Mouse (Mus musculus): Measurements from ENCODE around the gene Plcg1.

The Plcg1 gene

DNA sequence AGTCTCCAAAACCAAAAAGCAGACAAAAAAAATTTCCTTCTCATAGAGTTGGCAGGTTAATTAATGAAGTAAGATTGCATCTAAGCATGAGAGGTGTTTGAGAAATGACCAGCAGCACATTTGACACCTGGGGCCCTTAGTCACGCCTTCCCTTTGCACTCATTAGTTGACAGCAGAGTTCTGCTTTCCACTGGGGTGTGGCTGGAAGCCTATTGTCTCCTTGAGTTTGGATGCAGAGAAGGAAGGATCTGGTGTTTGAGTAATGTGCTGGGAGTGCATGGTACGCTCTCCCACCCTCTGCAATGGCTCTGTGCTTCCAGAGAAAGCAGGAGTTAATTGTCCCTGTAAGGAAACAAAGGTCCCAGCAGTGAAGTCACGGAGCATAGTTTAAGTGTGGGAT, 5.4 kb downstream of the Plcg1 start:
- no peak for DNase-seq

- no peak for DNase-seq
Measured at GRCm38 (mm10) chr2:160738354-160738753, 7.3 kb downstream of the Plcg1 start.

GRCm38 (mm10) chr2:160739647-160740356, 8.7 kb downstream of the Plcg1 start:
- no peak for DNase-seq

DNA sequence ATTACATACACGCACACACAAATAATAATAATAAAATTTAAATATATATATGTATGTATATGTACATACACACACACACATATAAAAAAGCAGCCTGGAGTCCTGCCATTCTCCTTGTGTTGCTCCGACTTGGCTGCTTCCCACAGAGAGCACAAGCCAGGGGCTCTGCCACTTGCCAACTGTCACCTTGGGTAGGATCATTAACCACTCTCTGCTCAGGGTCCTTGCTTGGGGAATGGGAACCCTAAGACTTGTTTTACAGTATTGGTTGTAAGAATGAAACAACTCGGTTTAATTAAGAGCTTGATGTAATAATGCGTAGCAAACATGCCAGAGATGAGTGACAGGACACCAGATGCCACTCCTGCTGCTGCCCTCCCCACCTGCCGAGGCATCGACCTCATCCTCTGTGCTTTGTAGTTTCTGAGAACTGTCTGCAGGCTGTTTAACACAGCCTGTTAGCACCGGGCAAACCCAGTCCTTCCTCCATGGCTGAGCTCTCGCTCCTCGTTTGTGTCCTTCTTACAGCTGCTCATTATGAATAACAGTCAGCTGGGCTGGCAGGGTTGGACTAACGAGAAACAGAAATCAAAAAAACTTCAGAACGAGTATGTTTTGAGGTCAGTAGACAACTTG, 9.5 kb downstream of the Plcg1 start:
- DNase-seq = peak; percentile 52

DNA sequence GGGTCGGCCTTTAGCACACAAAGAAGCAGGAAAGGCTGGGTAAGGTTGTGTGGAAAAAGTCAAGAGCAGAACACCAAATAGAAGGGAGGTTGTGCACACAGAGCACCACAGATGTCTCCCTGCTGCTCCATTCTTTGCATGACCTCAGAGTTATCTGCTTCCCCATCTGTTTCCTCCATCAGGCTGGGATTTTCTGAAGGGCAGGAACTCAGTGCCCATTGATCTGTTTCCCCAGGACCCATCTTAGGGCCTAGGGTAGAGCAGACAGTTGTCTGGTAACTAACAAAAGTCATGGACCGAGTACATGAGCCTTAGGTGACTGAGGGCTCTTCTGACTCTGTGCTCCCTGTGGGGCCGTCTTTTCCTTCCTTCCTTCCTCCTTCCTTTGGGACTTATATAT, 10.5 kb downstream of the Plcg1 start:
- no peak for DNase-seq

GRCm38 (mm10) chr2:160742161-160742609, 11.1 kb downstream of the Plcg1 start:
- no peak for DNase-seq

DNA sequence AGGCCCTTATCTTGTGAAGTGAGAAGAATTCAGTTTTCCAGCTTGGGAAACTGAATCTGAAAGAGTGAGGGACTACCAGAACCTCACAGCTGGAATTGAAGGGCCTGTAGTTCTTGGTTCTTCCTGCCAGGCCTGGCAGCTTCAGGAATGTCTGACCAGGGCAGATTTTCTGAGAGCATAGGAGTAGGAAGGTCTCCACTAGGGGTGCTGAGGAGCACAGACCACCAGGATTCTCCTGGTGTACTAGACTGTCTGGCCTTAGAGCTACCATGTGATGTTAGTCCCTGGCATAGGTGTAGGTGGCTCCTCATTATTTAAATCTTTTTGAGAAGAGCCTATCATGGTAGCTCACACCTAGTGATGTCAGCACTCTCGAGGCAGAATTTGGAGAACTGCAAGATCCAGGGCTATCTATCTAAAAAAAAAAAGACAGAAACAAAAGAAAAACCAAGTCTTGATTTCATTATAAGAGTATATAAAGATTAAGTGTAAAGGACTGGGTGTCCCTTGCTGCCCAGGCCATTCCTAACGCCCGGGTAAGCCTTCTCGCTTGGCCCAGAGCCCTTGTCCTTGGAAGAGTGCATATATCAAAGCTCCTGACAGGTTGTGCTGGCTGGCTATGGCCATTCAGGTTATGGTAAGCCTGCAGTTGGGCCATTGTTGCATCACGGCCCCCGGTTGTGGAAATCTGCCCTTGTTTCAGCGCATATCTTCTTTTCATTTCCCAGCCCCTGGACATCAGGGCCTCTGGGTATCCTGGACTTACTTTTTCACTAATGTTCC, 13.1 kb downstream of the Plcg1 start:
- DNase-seq = peak; percentile 52

DNA sequence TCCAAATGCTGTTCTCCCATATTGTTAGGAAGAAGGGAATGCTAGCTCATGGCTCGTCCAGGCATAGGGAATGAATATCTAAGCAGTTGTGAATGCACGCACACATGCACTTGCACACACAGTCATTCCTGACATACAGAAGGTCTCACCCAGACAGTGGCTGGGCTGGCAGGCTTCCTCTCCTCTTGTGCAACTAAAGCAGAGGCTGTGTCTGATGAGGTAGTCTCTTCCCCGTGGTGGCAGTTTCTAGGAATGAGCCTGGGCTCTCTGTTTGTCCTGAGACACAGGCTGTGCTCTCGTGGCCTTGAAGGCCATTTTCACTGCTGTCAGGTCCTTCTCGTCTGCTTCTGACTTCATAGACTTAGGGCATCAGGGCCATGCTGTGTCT, 13.7 kb downstream of the Plcg1 start:
- no peak for DNase-seq

DNA sequence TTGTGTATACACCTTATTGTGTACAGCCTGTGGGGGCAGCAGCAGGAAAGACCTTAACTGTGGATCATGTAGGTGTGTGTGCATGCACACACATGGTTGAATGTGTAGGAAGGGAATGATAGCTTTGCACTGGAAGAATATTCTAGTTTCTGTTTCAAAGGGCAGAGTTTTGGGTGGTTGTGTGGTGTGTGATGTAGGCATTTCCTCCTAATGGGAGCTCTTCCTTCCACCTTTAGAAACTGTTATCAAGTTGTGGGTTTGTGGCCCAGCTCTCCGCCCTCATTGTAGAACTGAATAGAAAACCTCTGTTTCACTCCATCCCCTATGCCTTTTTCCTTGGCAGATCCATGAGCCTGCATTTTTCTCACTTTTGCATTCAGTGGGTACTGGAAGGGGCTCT, 14.4 kb downstream of the Plcg1 start:
- no peak for DNase-seq

- no peak for DNase-seq
Measured at GRCm38 (mm10) chr2:160746637-160747036, 15.5 kb downstream of the Plcg1 start.

DNA sequence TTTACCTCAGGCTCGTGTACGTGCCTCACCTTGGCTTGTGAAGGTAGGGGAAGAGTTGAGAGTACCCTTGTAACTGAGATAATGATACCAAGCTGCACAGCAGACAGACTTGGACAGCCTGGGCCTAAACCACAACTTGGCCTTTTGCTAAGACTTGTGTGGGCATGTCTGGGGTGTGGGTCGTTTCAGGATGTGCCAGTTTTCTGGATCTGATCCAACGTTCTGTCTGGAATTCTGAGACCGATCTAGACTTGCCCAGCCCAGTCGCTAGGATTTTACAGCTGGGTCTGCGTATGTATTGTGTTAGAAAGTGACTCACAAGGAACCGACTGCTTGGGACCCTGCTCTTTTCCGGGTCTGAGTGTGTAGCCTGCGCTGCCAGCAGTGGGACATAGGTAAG, 16.0 kb downstream of the Plcg1 start:
- no peak for DNase-seq

GRCm38 (mm10) chr2:160756583-160757203, 25.6 kb downstream of the Plcg1 start:
- DNase-seq = no peak

DNA sequence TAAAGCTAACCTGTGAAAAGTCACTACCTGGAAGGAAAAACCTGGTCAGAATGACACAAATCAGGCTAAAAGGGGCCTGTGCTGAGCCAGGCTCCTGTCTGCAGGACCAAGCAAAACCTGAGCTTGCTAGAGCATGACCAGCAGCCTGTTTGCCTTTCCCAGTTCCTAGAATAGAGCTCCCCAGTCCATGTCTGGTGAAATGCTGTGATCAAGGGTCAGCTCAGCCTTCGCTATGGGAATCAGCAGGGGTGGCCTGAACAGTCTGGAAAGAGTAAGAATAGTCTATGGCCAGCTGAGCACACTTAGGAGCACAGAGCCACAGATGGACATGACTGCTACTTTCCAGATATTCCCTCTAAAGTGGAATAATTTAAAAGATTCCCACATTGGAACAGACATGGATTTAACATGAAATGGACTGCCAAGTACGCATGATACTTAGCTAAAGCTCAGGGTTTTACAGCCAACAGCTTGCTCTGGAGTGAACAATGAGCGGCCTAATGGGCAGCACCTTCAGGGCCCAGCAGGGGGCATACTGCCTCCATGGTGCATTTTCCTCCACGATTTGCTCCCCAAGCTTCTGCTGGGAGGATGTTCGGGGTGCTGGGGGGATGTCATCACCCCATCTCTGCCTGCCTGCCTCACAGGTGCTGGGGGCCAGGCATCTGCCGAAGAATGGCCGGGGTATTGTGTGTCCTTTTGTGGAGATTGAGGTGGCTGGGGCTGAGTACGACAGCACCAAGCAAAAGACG, 29.5 kb downstream of the Plcg1 start:
- no peak for DNase-seq

- DNase-seq = no peak
Measured at GRCm38 (mm10) chr2:160763816-160764215, 32.7 kb downstream of the Plcg1 start.

DNA sequence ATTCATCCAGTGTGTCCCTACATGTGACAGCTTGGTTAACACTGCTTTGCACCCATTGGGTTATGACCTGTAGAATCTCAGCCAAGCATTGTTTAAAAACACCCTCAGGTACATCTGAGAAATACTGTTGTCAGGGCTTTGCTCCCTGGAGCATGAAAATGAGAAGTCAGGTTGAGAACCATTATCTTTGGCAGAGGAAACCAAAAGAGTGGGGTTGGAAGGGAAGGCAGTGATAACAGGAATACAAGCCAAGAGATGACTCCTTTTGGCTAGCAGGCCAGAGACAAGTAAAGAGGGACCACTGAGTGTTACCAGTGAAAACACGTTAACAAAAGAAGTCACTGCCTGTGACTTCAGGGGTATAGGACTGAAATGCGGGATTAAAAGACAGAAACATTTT, 33.3 kb downstream of the Plcg1 start:
- no peak for DNase-seq

DNA sequence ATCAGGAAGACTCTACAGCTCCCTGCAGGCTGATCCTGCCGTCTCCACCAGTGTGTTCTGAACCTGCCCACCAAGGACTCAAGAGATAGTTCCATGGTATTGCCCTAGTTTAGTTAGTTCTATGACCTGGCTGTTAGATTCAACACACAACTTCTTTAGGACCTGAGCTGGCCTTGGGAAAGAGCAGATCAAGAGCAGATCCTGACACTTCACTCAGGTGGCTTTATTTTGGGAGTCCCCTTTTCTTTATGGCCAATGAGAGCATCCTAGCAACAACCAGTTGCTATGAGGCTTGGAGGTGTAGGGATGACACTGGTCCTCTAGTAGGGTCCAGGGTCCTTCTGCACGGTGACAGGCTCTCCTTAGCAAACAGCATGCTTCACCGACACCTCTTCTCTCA, 34.0 kb downstream of the Plcg1 start:
- no peak for DNase-seq

DNA sequence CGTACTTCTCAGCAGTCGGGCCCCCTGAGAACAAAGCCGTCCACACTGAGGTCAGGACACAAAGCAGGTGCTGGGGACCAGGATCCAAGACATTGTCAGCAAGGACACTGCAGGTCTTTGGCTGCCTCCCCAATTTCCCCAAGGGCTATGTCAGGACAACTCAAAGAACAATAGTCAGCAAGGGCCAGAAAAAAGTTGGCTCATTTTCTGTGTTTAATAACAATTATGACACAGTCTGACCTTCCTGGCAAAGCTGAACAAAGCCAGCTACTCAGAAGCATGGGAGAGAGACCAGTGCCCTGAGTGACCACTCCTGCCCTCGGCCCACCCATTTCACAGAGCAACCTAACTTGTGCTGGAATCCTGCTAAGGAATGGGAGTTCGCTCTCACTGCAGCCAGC, 35.3 kb downstream of the Plcg1 start:
- peak; percentile 65 for DNase-seq

- no peak for DNase-seq
Measured at GRCm38 (mm10) chr2:160767201-160767600, 36.1 kb downstream of the Plcg1 start.

GRCm38 (mm10) chr2:160768097-160768695, 37.1 kb downstream of the Plcg1 start:
- no peak for DNase-seq

- no peak for DNase-seq
Measured at GRCm38 (mm10) chr2:160768997-160769396, 37.9 kb downstream of the Plcg1 start.

DNA sequence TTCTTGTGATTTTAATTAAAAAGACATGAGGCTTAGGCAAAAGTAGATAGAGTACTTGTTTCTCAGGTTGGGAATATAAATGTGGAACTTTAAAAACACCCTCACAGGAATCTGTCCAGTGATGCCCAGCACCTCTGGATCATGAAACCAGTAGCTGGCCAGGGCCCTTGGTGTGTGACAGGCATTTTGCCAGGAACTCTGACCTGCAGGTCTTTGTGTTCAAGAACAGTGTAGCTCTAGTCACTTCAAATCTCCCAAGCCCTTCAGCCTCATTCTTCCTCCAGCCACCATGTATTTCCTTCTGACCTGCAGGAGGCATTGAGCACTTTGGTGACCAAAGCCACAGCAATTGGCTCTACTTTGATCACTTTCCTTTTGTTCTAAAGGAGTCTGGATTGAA, 39.3 kb downstream of the Plcg1 start:
- no peak for DNase-seq

GRCm38 (mm10) chr2:160770871-160771270, 39.8 kb downstream of the Plcg1 start:
- DNase-seq = no peak
